ENCODE assay signal across 8 mouse cellular contexts in genomic region chr10:39064732-39065131, GRCm38 (mm10).
A peak's percentile ranks its signal among the peaks of the same experiment; 100 is the strongest.
DNase-seq lines count a peak whose midpoint lies in the region; ATAC-seq lines count a peak whose summit lies in the region.

No protein-coding gene starts in this region.

- H3K27ac ChIP-seq in liver, embryonic 11.5 days (ENCODE audit: low read depth, low read length), result no peak overlapping the region
- H3K27ac ChIP-seq in liver, embryonic 13.5 days, result no peak overlapping the region

- H3K36me3 ChIP-seq in liver, embryonic 11.5 days (ENCODE audit: control insufficient read depth, insufficient read depth, low read length), result no peaks in the 10 kb centered on the region
- H3K36me3 ChIP-seq in liver, embryonic 13.5 days, result no peaks in the 10 kb centered on the region

- H3K27me3 ChIP-seq in liver, embryonic 11.5 days (replicated peaks; ENCODE audit: control insufficient read depth, insufficient read depth, low read length), result no peaks in the 10 kb centered on the region
- H3K27me3 ChIP-seq in liver, embryonic 13.5 days, result no peaks in the 10 kb centered on the region

- DNase-seq in cerebellum, adult 9-10 months, result peak; percentile 1
- DNase-seq in liver (peak; percentile 40), ZHBTc4 (ENCODE audit: low read depth, low spot score) (peak; percentile 87)
- DNase-seq in liver, embryonic 11.5 days (ENCODE audit: low spot score), result no peak
- peak; percentile 7 for DNase-seq in liver, embryonic 13.5 days
- no peak for DNase-seq in frontal cortex, postnatal 25 days (ENCODE audit: low spot score in 2 of 2)

- ATAC-seq in cerebellum, adult (ENCODE audit: insufficient number of reproducible peaks, low FRiP score, low TSS enrichment), result no peak
- no peak for ATAC-seq in liver, embryonic 11.5 days (replicated peaks; ENCODE audit: low FRiP score)
- ATAC-seq in liver, embryonic 13.5 days (ENCODE audit: low read depth), result no peak
- no peak for ATAC-seq in activated CD4-positive, CD25-positive, alpha-beta regulatory T cell, adult 4 months

- no peak overlapping the region for H3K4me2 ChIP-seq in liver, embryonic 11.5 days
- H3K4me2 ChIP-seq in liver, embryonic 13.5 days, result no peak overlapping the region

- no peaks in the 10 kb centered on the region for H3K4me1 ChIP-seq in liver, embryonic 11.5 days (replicated peaks; ENCODE audit: control insufficient read depth, insufficient read depth, low read length)
- H3K4me1 ChIP-seq in liver, embryonic 13.5 days (replicated peaks), result no peaks in the 10 kb centered on the region

- H3K4me3 ChIP-seq in liver, embryonic 11.5 days (ENCODE audit: low read depth, low read length), result no peak overlapping the region
- no peak overlapping the region for H3K4me3 ChIP-seq in liver, embryonic 13.5 days (replicated peaks)

- H3K9me3 ChIP-seq in liver, embryonic 11.5 days (ENCODE audit: control insufficient read depth, low read length), result no peaks in the 10 kb centered on the region
- H3K9me3 ChIP-seq in liver, embryonic 13.5 days (replicated peaks), result no peaks in the 10 kb centered on the region

- no peak overlapping the region for H3K9ac ChIP-seq in liver, embryonic 11.5 days (ENCODE audit: low read depth, low read length)
- H3K9ac ChIP-seq in liver, embryonic 13.5 days, result no peak overlapping the region

- WGBS in liver, embryonic 11.5 days, result 86% methylated on average over 5 of the region's 5 CpGs
- WGBS in liver, embryonic 13.5 days (ENCODE audit: insufficient replicate concordance), result 77% methylated on average over 5 of the region's 5 CpGs

Comparison
In these comparisons a context has a peak if more than half of its experiments do, and no peak if none do; other contexts are left out.
1. DNase-seq: peak in cerebellum, adult 9-10 months (single experiment), liver (single experiment), ZHBTc4 (single experiment) and liver, embryonic 13.5 days (single experiment); none in liver, embryonic 11.5 days (single experiment) and frontal cortex, postnatal 25 days (0 of 2).